Mouse (Mus musculus) Muller cell, postnatal 12 days (primary cell): Measurements from ENCODE around the gene Olfr1247.
"Not testable (repeated sequence)": the region's sequence is repeated elsewhere in the genome, so short reads cannot be mapped to it uniquely, and the experiment has no call there.

Source experiments
- DNase-seq: peaks from one replicate; pipeline ENCODE4 v3.0.0-alpha.2; 2015; ENCODE audit errors: inconsistent ontology term

Olfr1247 gene

GRCm38 (mm10) chr2:89614030-89614429, at the start of gene Olfr1247:
TSS of gene Olfr1247 (minus strand) at chr2:89614130.
- no peak for DNase-seq

GRCm38 (mm10) chr2:89661367-89661766, 47.4 kb upstream of the Olfr1247 start, which contains the start of gene Olfr1250:
TSS of gene Olfr1250 (minus strand) at chr2:89661467.
- DNase-seq: no peak

- no peak for DNase-seq
These were observed 21.0 kb upstream of the Olfr1247 start, which contains the start of gene Olfr1249 for GRCm38 (mm10) chr2:89634883-89635282. TSS of gene Olfr1249 (minus strand) at chr2:89634983.

- DNase-seq: not testable (repeated sequence)
These were observed 4.2 kb upstream of the Olfr1247 start, which contains the start of gene Olfr1248 for GRCm38 (mm10) chr2:89618145-89618544. TSS of gene Olfr1248 (minus strand) at chr2:89618245.

GRCm38 (mm10) chr2:89593057-89593456, 20.9 kb downstream of the Olfr1247 start, which contains the start of gene Olfr1246:
TSS of gene Olfr1246 (minus strand) at chr2:89593157.
- DNase-seq: no peak

GRCm38 (mm10) chr2:89578347-89578746, 35.6 kb downstream of the Olfr1247 start, which contains the start of gene Olfr1245:
TSS of gene Olfr1245 (minus strand) at chr2:89578447.
- no peak for DNase-seq

- DNase-seq: not testable (repeated sequence)
These were observed 51.2 kb downstream of the Olfr1247 start for GRCm38 (mm10) chr2:89562706-89563105.
